ENCODE assay signal across 24 mouse cellular contexts in the genomic region with DNA sequence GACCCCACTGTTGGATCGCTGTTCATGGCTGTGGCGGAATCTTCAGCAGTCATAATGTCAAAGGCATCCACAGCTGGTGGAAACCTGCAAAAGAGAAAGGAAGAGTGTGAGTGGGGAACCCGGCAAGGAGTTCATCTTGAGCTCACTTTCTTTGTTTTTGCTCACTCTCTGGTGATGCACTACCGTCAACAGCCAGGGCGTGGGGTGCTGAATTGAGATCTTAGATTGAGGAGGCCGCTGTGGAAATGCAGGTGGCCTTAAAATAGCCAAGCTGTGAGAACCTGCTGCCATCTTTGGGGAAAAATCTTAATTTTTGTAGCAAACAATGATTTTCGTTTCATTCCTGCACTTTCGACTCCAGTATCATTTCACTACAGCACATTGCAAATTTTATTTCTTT. TPM values are rescaled to one million over a fixed set of nuclear protein-coding genes. Genes with fewer than 3 reads are reported as not detected.
DNase-seq lines count a peak whose midpoint lies in the region; TF ChIP-seq lines count a peak whose summit lies in the region.
"Had no signal": no experiment of that assay in that cellular context is flagged by ENCODE, and none has a peak within 500 bp of the region (broad histone marks: within the 10 kb centered on the region; RNA-seq: fewer than 3 reads in every experiment).

No protein-coding gene starts in this region.

- DNase-seq in testis, postnatal 10 days (ENCODE audit: low spot score) = no peak
- DNase-seq in ES-CJ7 (ENCODE audit: low read depth, low spot score) (peak; percentile 26), R1 (ENCODE audit: low read depth, low spot score) (peak; percentile 68)
- DNase-seq in layer of hippocampus, postnatal 10 days (ENCODE audit: low spot score in 2 of 2) = no peak
- no peak for DNase-seq in adrenal gland, adult 2 months
- DNase-seq in thymus, postnatal 0 days (ENCODE audit: low spot score) = no peak
- DNase-seq: adrenal gland, postnatal 10 days; adrenal gland, postnatal 25 days; B cell, adult 2 months; cerebellum, adult 11-12 months; cerebellum, adult 2 months; cerebellum, adult 9-10 months; cerebellum, postnatal 10 days; cerebellum, postnatal 25 days; forebrain, postnatal 0 days had no signal

- no peak for TF ChIP-seq CTCF in testis, adult 2 months (IDR thresholded peaks at IDR 0.05; ENCODE audit: control insufficient read depth, insufficient read depth, insufficient replicate concordance, low read depth, low read length)

- H3K4me3 ChIP-seq in testis, adult 2 months (ENCODE audit: control insufficient read depth, low read depth, low read length) = peak overlapping the region; percentile 37; the same call in 1 of the 2 replicates
- H3K4me3 ChIP-seq: embryonic facial prominence, embryonic 10.5 days; embryonic facial prominence, embryonic 12.5 days; forebrain, embryonic 13.5 days; forebrain, embryonic 15.5 days had no signal

- no peaks in the 10 kb centered on the region for H3K27me3 ChIP-seq in testis, adult 2 months (ENCODE audit: control insufficient read depth, insufficient read depth, low read length)
- H3K27me3 ChIP-seq: CH12.LX; embryonic facial prominence, embryonic 12.5 days; forebrain, embryonic 13.5 days; forebrain, embryonic 15.5 days; Patski had no signal

- H3K27ac ChIP-seq in testis, adult 2 months (ENCODE audit: control insufficient read depth, insufficient read depth, low read depth, low read length) = no peak overlapping the region
- H3K27ac ChIP-seq: embryonic facial prominence, embryonic 10.5 days; embryonic facial prominence, embryonic 12.5 days; forebrain, embryonic 13.5 days; forebrain, embryonic 15.5 days had no signal

- TF ChIP-seq POLR2A in testis, adult 2 months (IDR thresholded peaks at IDR 0.05; ENCODE audit: control insufficient read depth, low read depth, low read length) = no peak

- H3K36me3 ChIP-seq in testis, adult 2 months (ENCODE audit: control insufficient read depth, insufficient read depth, low read length) = no peaks in the 10 kb centered on the region
- H3K36me3 ChIP-seq: forebrain, embryonic 15.5 days; G1E had no signal

- no peaks in the 10 kb centered on the region; the same call in 1 of the 2 replicates for H3K4me1 ChIP-seq in testis, adult 2 months (ENCODE audit: control insufficient read depth, insufficient read depth, low read length)
- H3K4me1 ChIP-seq: embryonic facial prominence, embryonic 10.5 days; embryonic facial prominence, embryonic 12.5 days; forebrain, embryonic 13.5 days; forebrain, embryonic 15.5 days had no signal

RNA-seq across cellular contexts. Expression of a gene that starts 23.1 kb away (rescaled TPM):
- 0.61 and 2.7 TPM in 2 replicates for polyA plus RNA-seq in testis, adult 2 months (2012; rRNA removed)
- not detected for total RNA-seq in layer of hippocampus, postnatal 10 days (2021)
- 1 to 10 TPM in 1 of 2 experiments, not detected in 1; 2.5 TPM for total RNA-seq in adrenal gland, adult 2 months (2021)
- polyA plus RNA-seq in adrenal gland, adult 2 months (2012; rRNA removed) = 0.08 and 0.24 TPM in 2 replicates
- polyA plus RNA-seq in thymus, postnatal 0 days (2015; fragmentation: Nextera tagmentation; extraction: Ambion mirVana) = 0.82 and 1.0 TPM in 2 replicates
- total RNA-seq: adrenal gland, postnatal 10 days; forebrain, postnatal 0 days had no signal
- polyA plus RNA-seq: CD4-positive, CD25-positive, alpha-beta regulatory T cell, adult 4 months; cerebellum, adult 2 months; embryonic facial prominence, embryonic 10.5 days; embryonic facial prominence, embryonic 12.5 days; forebrain, embryonic 13.5 days; forebrain, postnatal 0 days; G1E; Patski had no signal

Comparison
In these comparisons a context has a peak if more than half of its experiments do, and no peak if none do; other contexts are left out.
1. DNase-seq: peak in ES-CJ7 (single experiment) and R1 (single experiment); none in testis, postnatal 10 days (single experiment), layer of hippocampus, postnatal 10 days (0 of 2), adrenal gland, adult 2 months (single experiment) and thymus, postnatal 0 days (single experiment).